ENCODE assay signal across 18 mouse cellular contexts in the genomic region with DNA sequence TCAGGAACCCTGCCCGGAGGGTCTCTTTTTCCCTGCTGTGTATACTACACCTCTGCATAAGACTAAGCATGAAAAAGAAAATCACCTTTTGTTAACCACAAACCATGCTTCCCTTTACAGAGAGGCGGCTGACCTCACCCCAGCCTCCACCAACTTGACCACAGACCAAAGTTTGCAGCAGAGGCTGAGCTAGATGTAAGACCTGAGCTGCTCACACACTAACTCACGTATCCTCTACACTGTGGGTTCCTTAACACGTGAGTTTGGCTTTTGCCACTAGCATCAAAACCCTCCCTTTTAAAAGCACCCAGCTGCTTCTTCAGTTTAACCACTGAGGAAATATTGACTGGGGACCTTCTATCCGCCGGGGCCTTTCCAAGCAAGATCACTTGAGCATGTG.
DNase-seq lines count a peak whose midpoint lies in the region; ATAC-seq and TF ChIP-seq lines count a peak whose summit lies in the region.
"Had no signal": no experiment of that assay in that cellular context is flagged by ENCODE, and none has a peak within 500 bp of the region (broad histone marks: within the 10 kb centered on the region; RNA-seq: fewer than 3 reads in every experiment).

No protein-coding gene starts in this region.

- H3K79me2 ChIP-seq in CH12.LX (replicated peaks; ENCODE audit: control insufficient read depth, extremely low read depth, insufficient read depth, poor library complexity, severe bottlenecking): no peaks in the 10 kb centered on the region

- H3K27me3 ChIP-seq in thymus, adult 2 months (ENCODE audit: control insufficient read depth, insufficient read depth, low read length): no peaks in the 10 kb centered on the region
- H3K27me3 ChIP-seq in CH12.LX (replicated peaks): no peaks in the 10 kb centered on the region
- H3K27me3 ChIP-seq in liver, embryonic 11.5 days (replicated peaks; ENCODE audit: control insufficient read depth, insufficient read depth, low read length): no peaks in the 10 kb centered on the region
- H3K27me3 ChIP-seq: embryonic facial prominence, embryonic 15.5 days; forebrain, embryonic 15.5 days; heart, embryonic 12.5 days; hindbrain, embryonic 15.5 days had no signal

- TF ChIP-seq RAD21 in CH12.LX (IDR thresholded peaks at IDR 0.05; ENCODE audit: low read depth, low read length): no peak

- TF ChIP-seq POLR2A in thymus, adult 2 months (IDR thresholded peaks at IDR 0.05; ENCODE audit: control insufficient read depth, extremely low read depth, insufficient read depth, low read length, poor library complexity): no peak
- TF ChIP-seq POLR2A in CH12.LX (IDR thresholded peaks at IDR 0.05; ENCODE audit: low read depth, low read length): no peak

- no peak overlapping the region for H3K9ac ChIP-seq in CH12.LX (ENCODE audit: insufficient read depth, low read depth)
- no peak overlapping the region for H3K9ac ChIP-seq in liver, embryonic 11.5 days (ENCODE audit: low read depth, low read length)
- H3K9ac ChIP-seq: embryonic facial prominence, embryonic 15.5 days; forebrain, embryonic 15.5 days; heart, embryonic 12.5 days; hindbrain, embryonic 15.5 days had no signal

- H3K4me1 ChIP-seq in thymus, adult 2 months (replicated peaks; ENCODE audit: control insufficient read depth, insufficient read depth, low read length): 0 out of 2 replicates have a peak, but pooled peaks cover 2% of the 10 kb centered on the region
- peaks cover 0 to 14% of the 10 kb centered on the region in 2 experiments; a peak in 2 of 4 replicates for H3K4me1 ChIP-seq in CH12.LX (ENCODE audit: control insufficient read depth in 1 of 2, insufficient read depth in 2 of 2)
- no peaks in the 10 kb centered on the region; the same call in 1 of the 2 replicates for H3K4me1 ChIP-seq in liver, embryonic 11.5 days (replicated peaks; ENCODE audit: control insufficient read depth, insufficient read depth, low read length)
- H3K4me1 ChIP-seq: heart, embryonic 12.5 days had no signal

- no peak for TF ChIP-seq EP300 in CH12.LX (IDR thresholded peaks at IDR 0.05; ENCODE audit: low read length)

- no peak for ATAC-seq in liver, embryonic 11.5 days (replicated peaks; ENCODE audit: low FRiP score)
- ATAC-seq: forebrain, embryonic 15.5 days had no signal

- TF ChIP-seq CTCF in thymus, adult 2 months (IDR thresholded peaks at IDR 0.05; ENCODE audit: borderline replicate concordance, control insufficient read depth, extremely low read depth, insufficient read depth, low read length, poor library complexity): no peak
- no peak for TF ChIP-seq CTCF in CH12.LX (conservative IDR thresholded peaks at IDR 0.05 in 1 of 2, IDR thresholded peaks at IDR 0.05 in 1 of 2; ENCODE audit: low read depth in 2 of 2, low read length in 2 of 2)

- H3K36me3 ChIP-seq in thymus, adult 2 months (ENCODE audit: control insufficient read depth, insufficient read depth, low read length): no peaks in the 10 kb centered on the region
- H3K36me3 ChIP-seq in CH12.LX (replicated peaks in 1 of 2; ENCODE audit: control insufficient read depth in 1 of 2, insufficient read depth in 1 of 2, low read length in 1 of 2): no peaks in the 10 kb centered on the region
- no peaks in the 10 kb centered on the region for H3K36me3 ChIP-seq in liver, embryonic 11.5 days (ENCODE audit: control insufficient read depth, insufficient read depth, low read length)
- H3K36me3 ChIP-seq: embryonic facial prominence, embryonic 15.5 days; forebrain, embryonic 15.5 days; heart, embryonic 12.5 days; hindbrain, embryonic 15.5 days had no signal

- dilution Hi-C loops in CH12.LX (cut with MboI; ENCODE audit: extremely low pct_ligation_motif_present, extremely low pct_unique_long_range_greater_than_20kb, low sequenced_read_pairs): no loop called here

- no peak overlapping the region for H3K4me3 ChIP-seq in thymus, adult 2 months (ENCODE audit: control insufficient read depth, insufficient read depth, low read length)
- H3K4me3 ChIP-seq in CH12.LX (replicated peaks in 1 of 3; ENCODE audit: low read depth in 2 of 3, low read length in 2 of 3, poor library complexity in 1 of 3): no peak overlapping the region
- H3K4me3 ChIP-seq in liver, embryonic 11.5 days (ENCODE audit: low read depth, low read length): no peak overlapping the region
- H3K4me3 ChIP-seq: embryonic facial prominence, embryonic 15.5 days; erythroblast, embryonic 14.5 days; forebrain, embryonic 15.5 days; heart, embryonic 12.5 days; hindbrain, embryonic 15.5 days had no signal

- WGBS in thymus, adult 2 months: 5% methylated on average over 6 of the region's 6 CpGs
- 69% methylated on average over 6 of the region's 6 CpGs for WGBS in liver, embryonic 11.5 days

- peak; percentile 27 for DNase-seq in thymus, postnatal 0 days (ENCODE audit: low spot score)
- no peak for DNase-seq in thymus, adult 2 months
- DNase-seq in CH12.LX (ENCODE audit: extremely low read depth): peak; percentile 10
- DNase-seq in induced T-regulatory cell, adult 2 months (ENCODE audit: low read depth): peak; percentile 3
- DNase-seq in liver, embryonic 11.5 days (ENCODE audit: low spot score): no peak
- DNase-seq in spleen, postnatal 14 days (ENCODE audit: low spot score in 2 of 2): no peak
- no peak for DNase-seq in adrenal gland, postnatal 25 days
- DNase-seq: adrenal gland, adult 2 months; adrenal gland, postnatal 36 days; cerebellum, adult 2 months; cerebellum, postnatal 10 days; embryo, embryonic 11 days; gastrocnemius, postnatal 14 days had no signal

- H3K9me3 ChIP-seq in CH12.LX (replicated peaks; ENCODE audit: low read length): no peaks in the 10 kb centered on the region
- no peaks in the 10 kb centered on the region for H3K9me3 ChIP-seq in liver, embryonic 11.5 days (ENCODE audit: control insufficient read depth, low read length)
- H3K9me3 ChIP-seq: embryonic facial prominence, embryonic 15.5 days; forebrain, embryonic 15.5 days; heart, embryonic 12.5 days; hindbrain, embryonic 15.5 days had no signal

- H3K27ac ChIP-seq in thymus, adult 2 months (ENCODE audit: control insufficient read depth, insufficient read depth, low read length): no peak overlapping the region
- no peak overlapping the region for H3K27ac ChIP-seq in CH12.LX (ENCODE audit: insufficient read depth, low read depth)
- H3K27ac ChIP-seq in liver, embryonic 11.5 days (ENCODE audit: low read depth, low read length): no peak overlapping the region
- H3K27ac ChIP-seq: embryonic facial prominence, embryonic 15.5 days; forebrain, embryonic 15.5 days; hindbrain, embryonic 15.5 days had no signal

- in situ Hi-C loops in CH12.LX (cut with MboI; ENCODE audit: low pct_ligation_motif_present, low pct_unique_long_range_greater_than_20kb, low sequenced_read_pairs): no loop called here

- H3K4me2 ChIP-seq in CH12.LX (ENCODE audit: insufficient read depth, low read depth, poor library complexity, severe bottlenecking): no peak overlapping the region
- H3K4me2 ChIP-seq in liver, embryonic 11.5 days: no peak overlapping the region
- H3K4me2 ChIP-seq: embryonic facial prominence, embryonic 15.5 days; forebrain, embryonic 15.5 days; heart, embryonic 12.5 days; hindbrain, embryonic 15.5 days had no signal

TF ChIP-seq in CH12.LX, 34 proteins besides CTCF, POLR2A, EP300 and RAD21:
- TF ChIP-seq BHLHE40 (IDR thresholded peaks at IDR 0.05; ENCODE audit: low read depth, low read length) (peak; percentile 67), MAZ (IDR thresholded peaks at IDR 0.05; ENCODE audit: low read depth, low read length) (no peak)
TF ChIP-seq in CH12.LX: peak in this region for 1.

Comparison
In these comparisons a context has a peak if more than half of its experiments do, and no peak if none do; other contexts are left out.
1. DNase-seq: peak in thymus, postnatal 0 days (single experiment), CH12.LX (single experiment) and induced T-regulatory cell, adult 2 months (single experiment); none in thymus, adult 2 months (single experiment), liver, embryonic 11.5 days (single experiment), spleen, postnatal 14 days (0 of 2) and adrenal gland, postnatal 25 days (single experiment).